Mouse (Mus musculus) brown adipose tissue, adult 24 weeks (tissue): ENCODE results near the gene 9230104L09Rik. TPM values are rescaled to one million over a fixed set of nuclear protein-coding genes. Genes with fewer than 3 reads are reported as not detected.

Experiments
- H3K27ac ChIP-seq: fragments of 200-500 bp; replicated peaks from 2 replicates; pipeline ENCODE4 v1.5.1; 2012; ENCODE audit warnings: low read depth, mild to moderate bottlenecking, low read length
- H3K4me1 ChIP-seq: fragments of 200-500 bp; 2 replicates; pipeline ENCODE4 v1.6.1; 2012; ENCODE audit warnings: low read length, mixed read lengths; ENCODE audit not compliant: control insufficient read depth, insufficient read depth, insufficient read length
- H3K4me3 ChIP-seq: fragments of 200-500 bp; 2 replicates; pipeline ENCODE4 v1.5.1; 2012; ENCODE audit warnings: low read depth, mild to moderate bottlenecking, low read length, moderate library complexity; ENCODE audit not compliant: insufficient read depth
- polyA plus RNA-seq: library from polyadenylated mRNA; stranded (reverse); fragments of >200 nt; gene quantifications from 2 replicates; pipeline ENCODE4 v1.2.4, GENCODE M21; 2012; ENCODE audit not compliant: missing spikeins, insufficient read depth, insufficient read length

The 9230104L09Rik gene
- 2.5 TPM in 1 of 2 replicates, not detected in the other for polyA plus RNA-seq

DNA sequence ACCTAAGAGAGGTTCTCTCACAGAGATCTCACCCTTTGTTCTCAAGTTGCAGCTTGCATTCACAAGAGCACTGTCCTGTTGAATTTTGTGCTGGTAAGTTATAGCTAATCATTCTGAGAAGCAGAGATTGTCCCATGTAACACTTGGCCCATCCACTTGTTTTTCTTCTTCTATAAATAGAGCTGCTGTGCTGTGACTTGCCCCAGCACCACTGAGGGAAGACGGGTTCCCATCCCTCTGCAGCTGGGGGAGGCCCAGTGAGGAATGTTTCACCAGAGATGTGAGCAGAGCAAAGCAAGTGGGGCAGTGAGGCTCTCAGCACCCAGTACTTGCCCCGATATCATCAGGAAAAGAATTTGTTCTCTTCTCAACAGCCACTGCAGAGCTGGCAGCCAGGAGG lies at the start of gene 9230104L09Rik:
Gene 9230104L09Rik (minus strand): TSS at position 73 of the 400 bp plus-strand sequence.
- peaks cover 7% of the 10 kb centered on the region for H3K4me1 ChIP-seq
- peak within 1 kb of the TSS; percentile 98 for H3K27ac ChIP-seq
- H3K4me3 ChIP-seq = peak within 1 kb of the TSS; percentile 33

DNA sequence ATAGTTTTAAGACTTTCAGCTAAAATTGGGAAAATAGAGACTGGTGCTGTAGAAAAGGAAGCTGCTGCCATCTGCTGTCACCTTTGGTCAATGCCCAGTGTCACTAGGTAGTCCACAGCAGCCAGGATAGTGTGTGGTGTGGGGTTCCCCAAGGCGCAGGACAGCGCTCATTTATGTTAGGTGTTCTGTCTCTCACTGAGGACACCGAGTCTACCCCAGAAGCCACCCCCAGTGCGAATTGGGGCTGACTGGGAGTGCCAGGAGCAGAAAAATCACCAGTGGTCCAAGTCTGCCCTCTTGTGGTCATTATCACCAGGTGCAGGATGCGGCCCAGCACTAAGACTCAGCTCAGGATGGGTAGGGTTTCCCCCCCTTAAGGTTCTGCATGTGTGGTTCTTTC lies 37.4 kb upstream of the 9230104L09Rik start:
- Histone ChIP-seq H3K4me1 (no peaks in the 10 kb centered on the region), H3K4me3 (peak overlapping the region; percentile 50), H3K27ac (no peak overlapping the region; the same call in 1 of the 2 replicates)

DNA sequence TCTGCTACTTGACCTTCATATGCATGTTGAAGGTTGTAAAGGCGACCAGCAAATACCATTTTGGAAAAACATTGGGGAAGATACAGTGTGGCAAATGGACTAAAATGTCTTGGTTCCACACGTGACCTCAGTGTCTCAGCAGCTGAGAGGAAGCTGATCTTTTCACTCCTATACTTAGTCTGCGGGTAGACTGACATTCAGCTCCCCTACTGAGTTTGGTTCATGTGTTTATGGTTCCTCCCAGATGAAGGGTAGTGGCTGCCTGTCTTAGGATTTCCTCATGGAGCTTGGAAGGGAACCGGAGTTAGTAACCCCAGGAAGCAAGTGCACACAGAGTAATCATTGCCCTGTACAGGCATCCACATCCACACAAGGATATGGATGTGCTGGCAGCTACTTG lies 35.5 kb upstream of the 9230104L09Rik start:
- Histone ChIP-seq H3K4me3 (no peak overlapping the region), H3K4me1 (no peaks in the 10 kb centered on the region), H3K27ac (no peak overlapping the region)

DNA sequence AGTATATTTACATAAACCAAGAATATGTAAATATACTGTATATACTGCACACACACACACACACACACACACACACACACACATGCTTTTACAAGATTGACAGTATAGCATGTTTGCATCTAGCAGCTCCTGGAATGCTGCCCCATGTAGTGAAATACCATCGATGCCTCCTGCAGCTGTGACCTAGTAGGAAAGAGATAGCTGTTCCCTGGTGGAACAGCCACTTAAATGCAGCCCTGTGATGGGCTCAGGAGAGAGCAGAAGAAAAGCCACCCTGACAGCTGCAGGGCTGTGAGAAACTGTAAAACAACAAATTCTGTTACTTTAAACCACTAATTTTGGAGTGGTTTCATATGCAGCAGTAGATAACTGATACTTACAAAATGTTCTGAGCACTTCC lies 31.4 kb upstream of the 9230104L09Rik start:
- H3K27ac ChIP-seq = no peak overlapping the region

DNA sequence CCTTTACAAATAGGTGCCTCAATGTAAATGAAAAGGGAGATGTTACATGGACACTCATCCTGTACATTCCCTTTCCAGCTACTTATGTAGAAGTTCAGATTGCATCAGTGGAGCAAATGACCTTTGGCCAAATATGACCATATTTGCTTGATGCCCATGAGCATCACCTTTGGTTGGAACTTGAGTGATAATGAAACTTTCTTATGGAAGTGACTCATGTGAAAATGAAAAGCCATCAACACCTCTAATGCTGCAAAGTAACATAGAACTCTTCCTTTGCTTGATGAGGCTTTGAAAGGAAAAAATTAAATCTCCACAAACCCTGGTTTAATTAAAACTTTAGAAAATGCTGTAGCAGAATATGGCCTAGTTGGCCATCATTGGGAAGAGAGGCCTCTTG lies 28.3 kb upstream of the 9230104L09Rik start:
- Histone ChIP-seq H3K4me3 (no peak overlapping the region), H3K27ac (no peak overlapping the region), H3K4me1 (no peaks in the 10 kb centered on the region)

More for the DNA sequence above, 31.4 kb upstream of the 9230104L09Rik start:
- Histone ChIP-seq H3K4me3 (no peak overlapping the region), H3K4me1 (no peaks in the 10 kb centered on the region)

DNA sequence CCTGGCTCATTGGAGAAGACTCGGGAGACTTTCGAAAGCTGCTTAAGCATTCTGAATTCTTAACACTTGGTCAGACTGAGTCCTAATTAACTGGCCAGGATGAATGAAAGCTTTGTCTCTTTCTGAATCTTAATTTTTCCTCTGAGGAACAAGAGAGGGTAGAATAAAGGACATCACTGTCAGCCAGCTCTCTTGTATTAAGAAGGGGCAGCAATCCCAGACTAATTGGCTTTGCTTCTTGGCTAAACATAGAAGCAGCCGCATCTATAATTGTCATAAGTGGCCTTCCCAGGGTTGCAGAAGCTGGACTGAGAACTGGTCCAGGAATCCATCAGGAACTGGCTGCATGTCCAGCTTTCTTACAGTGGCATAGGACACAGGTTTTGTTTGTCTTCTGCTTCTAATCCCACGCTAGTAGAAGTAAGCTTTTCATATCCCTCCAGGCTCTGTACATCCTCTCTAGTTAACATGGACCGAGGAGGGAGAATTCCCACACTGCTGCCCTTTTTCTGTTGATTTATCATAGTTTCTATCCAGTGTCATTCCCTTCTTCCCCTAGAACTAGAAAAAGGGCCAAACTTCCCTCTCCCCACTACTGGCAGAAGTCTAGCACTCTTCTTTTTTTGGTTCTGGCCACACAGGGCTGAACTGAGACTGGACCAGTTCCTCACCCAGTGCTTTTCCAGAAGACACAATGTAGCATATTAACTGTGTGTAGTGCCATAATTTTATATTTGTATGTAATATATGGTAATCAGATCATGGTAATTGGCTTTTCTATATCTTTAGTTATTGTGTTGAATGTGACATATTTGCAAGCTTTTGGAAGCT lies 25.4 kb upstream of the 9230104L09Rik start:
- H3K4me3 ChIP-seq = no peak overlapping the region
- no peaks in the 10 kb centered on the region for H3K4me1 ChIP-seq
- 0 out of 2 replicates have a peak overlapping the region, but pooled peaks have one; percentile 8 for H3K27ac ChIP-seq

DNA sequence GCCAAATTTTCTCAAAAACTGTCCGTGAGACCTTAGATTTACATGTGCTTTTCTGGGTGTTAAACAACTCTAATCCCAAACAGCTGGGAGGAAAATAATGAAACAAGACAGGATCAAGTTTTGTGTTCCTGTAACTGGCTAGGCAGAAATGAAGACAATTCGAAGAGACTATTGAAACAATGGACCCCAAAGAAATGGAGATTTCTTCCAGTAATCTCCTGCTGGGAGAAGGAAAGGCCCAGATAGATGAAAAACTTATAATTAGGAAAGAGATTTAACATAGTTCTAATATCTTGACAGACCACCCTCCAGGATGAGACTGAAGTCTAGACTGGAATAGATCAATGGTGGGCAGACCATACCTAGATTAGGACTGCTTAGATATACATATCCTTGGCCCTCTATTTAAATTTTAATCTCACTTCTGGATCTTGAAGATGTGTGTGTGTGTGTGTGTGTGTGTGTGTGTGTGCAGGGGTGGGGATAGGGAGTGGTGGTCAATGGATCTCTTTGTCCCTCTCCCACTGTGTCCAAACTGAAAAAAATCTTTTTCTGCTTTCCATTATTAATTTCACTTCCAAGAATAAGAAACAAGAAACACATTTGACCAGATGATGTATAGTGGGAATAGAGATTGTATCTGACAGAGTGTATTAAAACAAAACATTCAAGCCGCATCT lies 24.6 kb upstream of the 9230104L09Rik start:
- no peaks in the 10 kb centered on the region for H3K4me1 ChIP-seq
- H3K27ac ChIP-seq = no peak overlapping the region
- no peak overlapping the region for H3K4me3 ChIP-seq

DNA sequence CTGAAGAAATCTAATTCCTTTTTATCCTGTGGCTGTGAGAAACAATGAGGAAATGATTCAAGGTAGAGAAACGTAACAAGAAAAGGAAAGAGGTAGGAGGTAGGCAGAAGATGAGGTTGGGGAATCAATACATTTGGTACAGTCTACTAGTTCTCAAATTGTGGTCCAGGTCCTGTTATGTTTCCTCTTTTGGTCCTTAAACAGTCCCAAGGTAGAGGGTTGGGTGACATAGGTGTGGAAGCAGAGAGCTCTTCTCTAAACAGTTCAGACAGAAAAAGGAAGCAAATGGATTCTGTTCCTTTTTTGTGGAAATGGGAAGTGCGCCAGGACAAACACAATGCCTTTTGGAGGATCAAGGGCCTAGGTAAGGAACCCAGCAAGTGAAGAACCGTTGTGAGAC lies 24.0 kb upstream of the 9230104L09Rik start:
- no peak overlapping the region for H3K27ac ChIP-seq
- no peaks in the 10 kb centered on the region for H3K4me1 ChIP-seq
- no peak overlapping the region for H3K4me3 ChIP-seq

DNA sequence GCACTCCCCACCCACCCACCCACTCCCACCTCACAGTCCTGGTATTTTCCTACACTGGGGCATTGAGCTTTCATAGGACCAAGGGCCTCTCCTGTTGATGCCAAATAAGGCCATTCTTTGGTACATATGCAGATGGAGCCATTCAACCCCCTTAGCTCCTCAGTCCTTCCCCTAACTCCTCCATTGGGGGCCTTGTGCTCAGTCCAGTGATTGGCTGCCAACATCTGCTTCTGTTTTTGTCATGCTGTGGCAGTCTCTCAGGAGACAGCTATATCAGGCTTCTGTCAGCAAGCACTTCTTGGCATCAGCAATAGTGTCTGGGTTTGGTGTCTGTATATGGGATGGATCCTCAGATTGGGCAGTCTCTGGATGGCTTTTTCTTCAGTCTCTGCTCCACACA lies 19.9 kb upstream of the 9230104L09Rik start:
- Histone ChIP-seq H3K4me3 (no peak overlapping the region), H3K4me1 (no peaks in the 10 kb centered on the region; the same call in 1 of the 2 replicates), H3K27ac (no peak overlapping the region)

DNA sequence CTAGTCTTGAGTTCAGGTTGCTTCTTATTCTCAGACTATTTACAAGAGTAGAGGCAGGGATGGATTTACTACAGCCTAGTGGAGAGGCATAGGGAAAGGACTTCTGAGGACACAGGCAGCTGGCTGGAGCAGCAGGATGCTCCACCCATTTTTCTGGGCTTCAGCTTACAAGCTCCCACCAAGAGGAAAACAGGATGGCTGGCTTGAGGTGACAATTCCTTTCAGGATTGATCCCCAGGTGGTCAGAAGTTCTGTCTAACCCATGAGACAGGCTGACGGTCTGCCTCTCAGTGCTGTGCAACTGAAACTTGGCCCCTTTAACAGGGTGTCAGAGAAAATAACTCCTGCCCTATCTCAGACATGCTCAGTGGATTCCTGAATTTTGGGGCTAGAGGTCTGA lies 14.4 kb upstream of the 9230104L09Rik start:
- Histone ChIP-seq H3K27ac (peak overlapping the region; percentile 88), H3K4me3 (no peak overlapping the region), H3K4me1 (peaks cover 29% of the 10 kb centered on the region)

DNA sequence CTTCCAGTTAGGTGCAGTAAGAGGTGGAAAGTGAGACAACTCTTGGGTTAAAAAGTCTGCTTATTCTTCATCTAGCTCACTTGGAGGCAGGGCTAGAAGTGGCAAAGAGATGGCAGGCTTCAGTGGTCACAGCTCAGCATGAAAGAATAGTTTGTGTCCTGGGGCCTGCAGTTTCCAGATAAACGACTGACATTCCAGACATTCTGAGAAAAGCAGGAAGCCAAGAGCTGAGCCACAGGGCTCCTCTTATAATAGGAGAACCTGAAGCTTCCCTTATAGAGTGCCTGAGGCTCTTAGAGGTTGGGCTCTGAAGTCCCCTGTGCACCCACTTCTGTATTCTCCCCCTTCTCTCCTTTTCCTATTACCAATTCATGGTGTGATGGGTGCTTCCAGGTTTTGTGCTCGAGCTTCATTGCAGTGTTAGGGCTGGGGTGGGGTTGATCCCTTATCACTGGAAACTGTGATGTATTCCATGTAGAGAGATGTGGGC lies 13.8 kb upstream of the 9230104L09Rik start:
- H3K4me1 ChIP-seq = peaks cover 29% of the 10 kb centered on the region
- no peak overlapping the region for H3K4me3 ChIP-seq
- H3K27ac ChIP-seq = peak overlapping the region; percentile 88

DNA sequence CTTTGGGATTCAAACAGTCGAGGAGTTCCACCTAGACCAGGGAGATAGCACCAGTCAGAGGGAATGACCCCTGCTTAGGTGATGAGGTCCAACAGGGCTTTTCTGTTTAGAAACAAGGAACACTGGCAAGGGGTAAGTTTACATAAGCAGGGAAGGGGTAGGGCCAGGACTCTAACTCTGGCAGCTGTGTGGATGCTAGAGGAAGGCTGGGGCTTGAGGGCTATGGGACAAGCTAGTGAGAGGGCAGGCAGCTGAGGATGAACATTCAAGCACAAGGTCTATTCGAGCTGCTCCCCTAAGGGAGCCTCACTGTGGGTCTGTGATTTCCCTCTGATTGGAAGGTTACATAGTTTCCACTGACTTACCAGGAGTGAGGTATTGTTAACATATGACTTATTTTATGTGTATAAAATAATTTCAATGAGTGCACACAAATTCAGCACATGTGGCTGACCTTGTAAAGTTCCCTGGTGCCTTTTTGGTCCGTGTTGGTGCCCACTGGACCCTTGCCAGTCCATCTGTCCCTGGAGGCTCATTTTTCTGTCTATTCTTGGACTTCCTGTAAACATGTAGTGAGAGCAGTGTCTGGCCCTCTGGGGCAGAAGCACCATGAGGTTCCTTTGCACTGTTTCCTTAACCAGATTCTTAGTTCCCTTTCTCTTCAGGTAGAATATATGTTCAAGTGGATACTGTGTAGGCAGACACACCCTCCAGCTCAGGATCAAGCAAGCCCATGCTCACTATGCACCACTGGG lies 12.4 kb upstream of the 9230104L09Rik start:
- peak overlapping the region; percentile 97 for H3K27ac ChIP-seq
- H3K4me3 ChIP-seq = no peak overlapping the region
- H3K4me1 ChIP-seq = peaks cover 36% of the 10 kb centered on the region

DNA sequence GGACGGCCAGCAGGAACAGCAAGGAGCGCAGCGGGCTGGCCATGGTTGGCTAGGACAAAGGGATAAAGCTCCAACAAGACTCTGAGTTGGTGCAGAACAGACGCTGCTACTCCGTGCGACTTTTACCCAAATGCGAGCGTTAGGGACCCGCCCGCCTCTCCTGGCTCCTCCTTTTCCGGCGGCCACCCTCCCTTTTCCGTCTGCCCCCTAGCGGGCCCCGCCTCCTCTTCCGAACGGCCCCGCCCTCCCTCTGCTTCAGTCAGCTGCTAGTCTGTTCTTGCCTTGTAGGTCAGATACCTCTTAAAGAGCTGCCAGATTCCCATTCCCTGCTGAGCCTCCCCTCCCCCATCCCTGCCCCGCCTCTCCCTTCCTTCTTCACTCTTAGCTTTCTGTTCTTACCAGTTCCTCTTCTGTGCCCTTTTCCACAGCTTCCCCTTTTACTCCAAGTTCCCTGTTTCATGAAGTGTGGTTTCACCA lies 10.5 kb upstream of the 9230104L09Rik start, which contains the start of gene Cst3:
Gene Cst3 (minus strand): TSS at position 358 of the 477 bp plus-strand sequence.
- Histone ChIP-seq H3K4me1 (peaks cover 36% of the 10 kb centered on the region), H3K27ac (peak within 1 kb of the TSS; percentile 95), H3K4me3 (peak within 1 kb of the TSS; percentile 100)

DNA sequence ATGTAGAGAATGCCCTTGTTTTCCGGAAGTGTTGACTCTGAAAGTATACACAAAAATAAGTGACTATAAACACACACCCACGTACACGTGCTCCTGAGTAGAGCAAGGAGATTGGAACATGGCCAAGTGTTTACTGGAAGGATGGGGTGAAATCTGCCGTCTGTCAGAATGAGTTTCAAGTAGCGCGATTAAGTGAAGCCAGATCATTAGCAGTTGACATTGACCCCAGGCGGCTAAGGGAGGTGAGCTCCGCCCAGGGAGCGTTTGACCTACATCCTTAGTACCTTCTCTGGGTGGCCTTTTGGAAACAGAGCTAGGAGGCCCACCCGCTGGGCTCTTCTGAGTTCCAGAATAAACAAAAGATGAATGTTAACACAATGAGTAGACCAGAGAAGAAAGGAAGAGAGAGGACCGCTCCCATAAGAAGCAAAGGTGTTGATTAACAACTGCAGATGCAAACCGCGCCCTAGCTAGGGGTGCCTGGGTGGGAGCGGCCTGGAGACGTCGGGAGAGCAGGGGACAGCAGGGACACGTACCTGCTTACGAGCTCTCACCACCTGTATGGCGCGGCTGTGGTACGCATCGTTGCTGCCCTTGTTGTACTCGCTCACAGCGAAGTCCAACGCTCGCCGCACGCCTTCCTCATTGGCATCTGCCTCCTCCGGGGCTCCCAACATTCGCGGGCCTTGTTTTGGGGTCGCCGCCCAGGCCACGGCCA lies 9.9 kb upstream of the 9230104L09Rik start:
- Histone ChIP-seq H3K4me3 (peak overlapping the region; percentile 100), H3K4me1 (peaks cover 36% of the 10 kb centered on the region), H3K27ac (peak overlapping the region; percentile 95)
